Mouse (Mus musculus): Measurements from ENCODE around the gene Cdc42se1. TPM values are rescaled to one million over a fixed set of nuclear protein-coding genes. Genes with fewer than 3 reads are reported as not detected.

The Cdc42se1 gene
- polyA plus RNA-seq, 1 experiment from 2014 or later: 49.3 TPM

GRCm38 (mm10) chr3:95240900-95241299 is 12.4 kb downstream of the Cdc42se1 start:
- Histone ChIP-seq H3K4me3 (no peak overlapping the region), H3K36me3 (replicated peaks) (peaks cover 16% of the 10 kb centered on the region), H3K9me3 (no peaks in the 10 kb centered on the region), H3K9ac (no peak overlapping the region), H3K27me3 (replicated peaks) (no peaks in the 10 kb centered on the region), H3K27ac (no peak overlapping the region), H3K4me2 (no peak overlapping the region), H3K4me1 (no peaks in the 10 kb centered on the region)
- WGBS: 45% methylated on average over 17 of the region's 17 CpGs
- no peak for ATAC-seq (replicated peaks)

GRCm38 (mm10) chr3:95241498-95241897 is 13.0 kb downstream of the Cdc42se1 start, which contains the start of gene Gm128:
Gm128 (minus strand) TSS chr3:95241598.
- Histone ChIP-seq H3K27ac (no peak within 1 kb of the TSS), H3K36me3 (replicated peaks) (peaks cover 12% of the 10 kb centered on the region; the same call in 1 of the 2 replicates), H3K9me3 (no peaks in the 10 kb centered on the region), H3K4me1 (no peaks in the 10 kb centered on the region), H3K4me2 (no peak within 1 kb of the TSS), H3K27me3 (replicated peaks) (no peaks in the 10 kb centered on the region), H3K9ac (no peak within 1 kb of the TSS), H3K4me3 (no peak within 1 kb of the TSS)
- WGBS: 72% methylated on average over 7 of the region's 7 CpGs
- ATAC-seq (replicated peaks): no peak

- H3K4me3 ChIP-seq: no peak overlapping the region
- 87% methylated on average over 2 of the region's 2 CpGs for WGBS
- ATAC-seq (replicated peaks): no peak
- no peak overlapping the region for H3K27ac ChIP-seq
- H3K27me3 ChIP-seq (replicated peaks): no peaks in the 10 kb centered on the region
- no peaks in the 10 kb centered on the region for H3K9me3 ChIP-seq
- H3K4me2 ChIP-seq: no peak overlapping the region
- peaks cover 6% of the 10 kb centered on the region; the same call in 1 of the 2 replicates for H3K36me3 ChIP-seq (replicated peaks)
- no peaks in the 10 kb centered on the region for H3K4me1 ChIP-seq
- no peak overlapping the region for H3K9ac ChIP-seq
Observed at GRCm38 (mm10) chr3:95243086-95243485, 14.6 kb downstream of the Cdc42se1 start.

- H3K4me1 ChIP-seq: no peaks in the 10 kb centered on the region
- no peak overlapping the region for H3K4me3 ChIP-seq
- no peak for ATAC-seq (replicated peaks)
- no peak overlapping the region for H3K4me2 ChIP-seq
- no peaks in the 10 kb centered on the region for H3K27me3 ChIP-seq (replicated peaks)
- H3K9ac ChIP-seq: no peak overlapping the region
- H3K9me3 ChIP-seq: no peaks in the 10 kb centered on the region
- no peak overlapping the region for H3K27ac ChIP-seq
- 83% methylated on average over 5 of the region's 5 CpGs for WGBS
- H3K36me3 ChIP-seq (replicated peaks): 0 out of 2 replicates have a peak, but pooled peaks cover 6% of the 10 kb centered on the region
Observed at GRCm38 (mm10) chr3:95246465-95247231, 18.1 kb downstream of the Cdc42se1 start.

- Histone ChIP-seq H3K27me3 (replicated peaks) (no peaks in the 10 kb centered on the region), H3K36me3 (replicated peaks) (peaks cover 6% of the 10 kb centered on the region; the same call in 1 of the 2 replicates), H3K4me2 (no peak overlapping the region), H3K4me1 (no peaks in the 10 kb centered on the region), H3K4me3 (no peak overlapping the region), H3K9ac (no peak overlapping the region), H3K27ac (no peak overlapping the region), H3K9me3 (no peaks in the 10 kb centered on the region)
- ATAC-seq (replicated peaks): no peak
- 87% methylated on average over 1 of the region's 1 CpGs for WGBS
Observed at GRCm38 (mm10) chr3:95247660-95248336, 19.3 kb downstream of the Cdc42se1 start.

- H3K36me3 ChIP-seq (replicated peaks): peaks cover 18% of the 10 kb centered on the region; the same call in 1 of the 2 replicates
- no peak overlapping the region for H3K4me3 ChIP-seq
- no peak overlapping the region for H3K4me2 ChIP-seq
- no peak for ATAC-seq (replicated peaks)
- H3K9me3 ChIP-seq: no peaks in the 10 kb centered on the region
- H3K4me1 ChIP-seq: no peaks in the 10 kb centered on the region
- H3K27ac ChIP-seq: no peak overlapping the region
- H3K27me3 ChIP-seq (replicated peaks): no peaks in the 10 kb centered on the region
- no peak overlapping the region for H3K9ac ChIP-seq
- 85% methylated on average over 5 of the region's 5 CpGs for WGBS
Observed at GRCm38 (mm10) chr3:95250361-95250760, 21.8 kb downstream of the Cdc42se1 start.

- H3K27me3 ChIP-seq (replicated peaks): no peaks in the 10 kb centered on the region
- no peak within 1 kb of the TSS for H3K4me3 ChIP-seq
- 66% methylated on average over 7 of the region's 7 CpGs for WGBS
- H3K27ac ChIP-seq: no peak within 1 kb of the TSS
- H3K9me3 ChIP-seq: no peaks in the 10 kb centered on the region
- H3K9ac ChIP-seq: no peak within 1 kb of the TSS
- peaks cover 20% of the 10 kb centered on the region; the same call in 1 of the 2 replicates for H3K36me3 ChIP-seq (replicated peaks)
- H3K4me2 ChIP-seq: no peak within 1 kb of the TSS
- H3K4me1 ChIP-seq: no peaks in the 10 kb centered on the region
- no peak for ATAC-seq (replicated peaks)
Observed at GRCm38 (mm10) chr3:95250783-95251424, 22.4 kb downstream of the Cdc42se1 start, which contains the start of gene Bnipl. Bnipl (minus strand) TSS chr3:95251193.

GRCm38 (mm10) chr3:95256931-95257330 is 28.4 kb downstream of the Cdc42se1 start:
- H3K27me3 ChIP-seq (replicated peaks): no peaks in the 10 kb centered on the region

GRCm38 (mm10) chr3:95261975-95262374 is 33.4 kb downstream of the Cdc42se1 start:
- Histone ChIP-seq H3K4me1 (no peaks in the 10 kb centered on the region), H3K27me3 (replicated peaks) (no peaks in the 10 kb centered on the region), H3K9ac (no peak overlapping the region), H3K4me3 (no peak overlapping the region), H3K27ac (no peak overlapping the region), H3K9me3 (no peaks in the 10 kb centered on the region), H3K36me3 (replicated peaks) (peaks cover 64% of the 10 kb centered on the region), H3K4me2 (no peak overlapping the region)
- WGBS: 94% methylated on average over 4 of the region's 4 CpGs
- ATAC-seq (replicated peaks): no peak

More at GRCm38 (mm10) chr3:95256931-95257330, 28.4 kb downstream of the Cdc42se1 start:
- H3K9ac ChIP-seq: no peak overlapping the region
- WGBS: 83% methylated on average over 5 of the region's 5 CpGs
- no peak overlapping the region for H3K4me2 ChIP-seq
- no peaks in the 10 kb centered on the region for H3K4me1 ChIP-seq
- no peak overlapping the region for H3K4me3 ChIP-seq
- H3K9me3 ChIP-seq: no peaks in the 10 kb centered on the region
- no peak overlapping the region for H3K27ac ChIP-seq
- no peak for ATAC-seq (replicated peaks)
- H3K36me3 ChIP-seq (replicated peaks): peaks cover 68% of the 10 kb centered on the region

- Histone ChIP-seq H3K27ac (no peak overlapping the region), H3K27me3 (replicated peaks) (no peaks in the 10 kb centered on the region), H3K4me1 (no peaks in the 10 kb centered on the region), H3K9ac (no peak overlapping the region), H3K4me2 (no peak overlapping the region), H3K4me3 (no peak overlapping the region), H3K36me3 (replicated peaks) (peaks cover 60% of the 10 kb centered on the region), H3K9me3 (no peaks in the 10 kb centered on the region)
- 53% methylated on average over 11 of the region's 11 CpGs for WGBS
- no peak for ATAC-seq (replicated peaks)
Observed at GRCm38 (mm10) chr3:95263089-95263739, 34.7 kb downstream of the Cdc42se1 start.

- Histone ChIP-seq H3K27ac (no peak overlapping the region), H3K4me1 (no peaks in the 10 kb centered on the region), H3K4me2 (no peak overlapping the region), H3K9ac (no peak overlapping the region), H3K36me3 (replicated peaks) (peaks cover 51% of the 10 kb centered on the region), H3K9me3 (no peaks in the 10 kb centered on the region), H3K27me3 (replicated peaks) (no peaks in the 10 kb centered on the region), H3K4me3 (no peak overlapping the region)
- ATAC-seq (replicated peaks): no peak
- 76% methylated on average over 1 of the region's 1 CpGs for WGBS
Observed at GRCm38 (mm10) chr3:95264724-95265123, 36.2 kb downstream of the Cdc42se1 start.

- no peak for ATAC-seq (replicated peaks)
- H3K4me2 ChIP-seq: no peak overlapping the region
Observed at GRCm38 (mm10) chr3:95266052-95266451, 37.5 kb downstream of the Cdc42se1 start.

More at GRCm38 (mm10) chr3:95266052-95266451, 37.5 kb downstream of the Cdc42se1 start:
- no peak overlapping the region for H3K4me3 ChIP-seq
- H3K27me3 ChIP-seq (replicated peaks): no peaks in the 10 kb centered on the region
- peaks cover 43% of the 10 kb centered on the region for H3K36me3 ChIP-seq (replicated peaks)
- no peak overlapping the region for H3K9ac ChIP-seq
- H3K27ac ChIP-seq: no peak overlapping the region
- H3K9me3 ChIP-seq: no peaks in the 10 kb centered on the region
- no peaks in the 10 kb centered on the region for H3K4me1 ChIP-seq
- 95% methylated on average over 3 of the region's 3 CpGs for WGBS
